Mouse (Mus musculus) activated CD4-positive, CD25-positive, alpha-beta regulatory T cell, adult 4 months (primary cell): Measurements from ENCODE around the gene Nap1l2. TPM values are rescaled to one million over a fixed set of nuclear protein-coding genes. Genes with fewer than 3 reads are reported as not detected.

ENCODE experiments used
- ATAC-seq: one replicate; pipeline ENCODE4 v1.8.0; 2017
- polyA plus RNA-seq, 2 experiments: library from polyadenylated mRNA; unstranded; fragments of 100-300 nt; shearing (Covaris generic); gene quantifications; one replicate each; pipeline ENCODE4 v1.2.1; 2017

Nap1l2 gene
- polyA plus RNA-seq, result not detected

DNA sequence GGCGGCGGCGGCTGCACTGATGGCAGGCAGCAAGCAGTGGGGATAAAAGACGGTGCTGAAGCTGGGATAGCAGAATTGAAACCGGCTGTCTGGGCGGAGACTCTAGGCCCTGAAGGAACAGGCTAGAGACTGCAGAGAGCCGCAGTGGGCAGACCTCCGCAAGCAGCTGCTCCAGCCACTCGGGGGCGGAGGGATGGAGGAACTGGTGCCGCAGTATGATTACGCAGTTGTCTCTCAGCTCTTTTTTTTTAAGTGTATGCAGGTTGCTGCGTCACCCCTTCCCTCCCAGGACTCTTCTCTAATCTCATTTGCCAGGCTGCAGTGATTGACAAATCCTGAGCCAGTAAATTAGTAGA is at the start of gene Nap1l2:
TSS of gene Nap1l2 (minus strand) at position 210 of the 356 bp plus-strand sequence.
- no peak for ATAC-seq

DNA sequence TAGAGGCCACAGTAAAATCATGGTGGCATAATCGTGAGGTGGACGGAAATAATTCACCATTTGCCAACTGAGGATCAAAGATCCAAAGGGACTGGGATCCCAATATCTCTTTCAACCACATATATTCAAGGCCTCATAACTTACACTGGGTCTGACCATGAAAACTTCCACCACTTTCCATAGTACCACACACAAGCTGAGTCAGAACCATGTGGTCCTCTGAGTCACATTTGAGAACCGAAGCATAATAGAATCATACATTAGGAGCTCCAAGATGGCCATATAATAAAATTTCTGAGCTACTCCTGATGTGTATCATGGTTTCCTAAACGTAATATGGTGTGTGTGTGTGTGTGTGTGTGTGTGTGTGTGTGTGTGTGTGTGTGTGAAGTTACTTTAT is 28.8 kb upstream of the Nap1l2 start:
- ATAC-seq, result no peak

DNA sequence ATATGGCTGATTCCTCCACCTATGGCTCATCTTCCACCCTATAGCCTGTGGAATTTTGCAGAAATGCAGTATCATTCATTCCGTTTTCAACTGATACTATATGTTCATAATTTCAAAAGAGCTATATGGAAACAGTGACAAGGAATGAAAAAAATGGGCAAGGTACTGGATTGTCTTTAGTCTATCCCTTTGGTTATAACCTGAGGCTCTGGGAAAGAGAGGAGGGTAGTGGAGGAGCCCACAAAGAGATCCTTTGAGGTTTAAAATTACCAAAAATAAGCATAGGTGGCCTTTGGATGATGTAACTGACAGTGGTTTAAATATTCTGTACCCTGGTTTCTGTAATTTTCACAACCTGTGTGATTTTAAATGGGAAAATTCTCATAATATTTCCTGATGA is 389 bp upstream of the Nap1l2 start:
- no peak for ATAC-seq

DNA sequence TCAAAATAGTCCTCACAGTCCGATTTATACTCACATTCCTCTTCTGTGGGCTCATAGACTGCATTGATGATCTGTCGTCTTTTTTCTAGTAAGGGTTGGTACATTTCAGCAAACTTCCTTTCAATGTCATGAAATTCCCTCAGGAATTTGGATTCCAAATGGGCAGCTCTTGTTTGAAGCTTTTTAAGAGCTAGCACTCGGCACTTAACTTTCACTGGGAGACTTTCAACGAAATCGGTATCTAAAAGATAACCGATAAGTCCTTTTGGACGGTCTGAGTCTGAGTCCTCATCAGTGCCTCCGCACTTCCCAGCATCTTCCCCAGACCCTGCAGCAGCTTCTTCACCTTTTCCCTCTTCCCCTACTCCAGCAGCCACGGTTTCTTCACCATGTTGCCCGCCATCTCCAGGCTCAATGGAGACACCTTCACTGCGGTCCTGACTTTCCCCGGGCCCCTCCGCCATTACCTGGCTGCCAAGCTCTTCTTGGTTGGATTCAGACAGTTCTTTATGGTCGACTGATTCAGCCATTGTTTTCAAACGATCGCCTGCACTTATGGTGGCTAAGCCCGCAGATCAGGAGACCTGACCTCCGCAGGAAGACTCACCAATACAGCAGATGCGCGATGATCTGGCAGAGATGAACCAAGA is 534 bp downstream of the Nap1l2 start:
- ATAC-seq, result no peak

DNA sequence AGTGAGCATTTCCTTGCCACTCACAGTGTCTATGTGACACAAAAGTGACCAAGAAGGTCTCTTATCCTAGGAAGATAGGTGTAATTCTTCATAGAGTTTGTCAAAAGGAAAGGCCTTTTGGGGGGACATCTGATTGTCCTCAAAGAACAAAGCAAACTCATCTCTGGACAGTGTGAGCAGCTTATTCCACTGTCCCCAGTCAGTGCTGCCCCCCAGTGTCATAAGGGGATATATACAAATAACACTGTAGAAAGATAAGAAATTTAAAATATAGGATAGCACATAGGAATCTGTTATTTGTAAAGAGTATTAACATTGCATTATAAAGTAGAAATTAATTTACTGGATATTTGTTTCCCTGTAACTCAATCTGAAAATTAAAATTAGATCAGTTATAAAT is 2.9 kb downstream of the Nap1l2 start:
- ATAC-seq, result no peak

DNA sequence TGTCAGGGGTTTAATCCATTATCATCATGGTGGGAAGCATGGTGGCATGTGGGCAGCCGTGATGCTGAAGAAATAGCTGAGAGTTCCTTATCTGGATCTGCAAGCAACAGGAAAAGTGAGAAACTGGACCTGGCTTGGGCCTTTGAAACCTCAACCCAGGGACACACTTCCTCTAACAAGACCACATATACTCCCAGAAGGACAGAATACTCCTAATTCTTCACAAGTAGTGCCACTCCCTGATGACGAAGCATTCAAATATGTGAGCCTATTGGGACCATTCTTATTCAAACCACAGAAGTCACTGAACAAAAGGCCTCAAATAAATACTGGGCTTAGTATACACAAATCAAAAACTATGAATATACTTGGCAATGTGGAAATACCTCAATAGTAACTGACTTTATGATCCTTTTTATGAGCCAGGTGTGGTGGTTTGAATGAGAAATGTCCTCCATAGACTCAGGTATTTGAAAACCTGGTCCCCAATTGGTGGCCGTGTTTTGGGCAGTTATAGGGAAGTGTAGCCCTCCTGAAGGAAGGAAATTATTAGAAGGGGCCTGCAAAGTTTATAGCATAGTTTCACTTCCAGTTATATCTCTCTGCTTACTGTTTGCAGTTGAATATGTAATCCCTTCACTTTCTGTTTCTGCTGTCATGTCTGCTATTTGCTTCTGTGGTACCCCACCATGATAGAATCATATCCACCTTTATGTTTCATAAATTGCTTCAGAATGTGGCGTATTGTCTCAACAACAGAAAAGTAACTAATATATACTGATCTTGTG is 6.5 kb downstream of the Nap1l2 start:
- no peak for ATAC-seq

DNA sequence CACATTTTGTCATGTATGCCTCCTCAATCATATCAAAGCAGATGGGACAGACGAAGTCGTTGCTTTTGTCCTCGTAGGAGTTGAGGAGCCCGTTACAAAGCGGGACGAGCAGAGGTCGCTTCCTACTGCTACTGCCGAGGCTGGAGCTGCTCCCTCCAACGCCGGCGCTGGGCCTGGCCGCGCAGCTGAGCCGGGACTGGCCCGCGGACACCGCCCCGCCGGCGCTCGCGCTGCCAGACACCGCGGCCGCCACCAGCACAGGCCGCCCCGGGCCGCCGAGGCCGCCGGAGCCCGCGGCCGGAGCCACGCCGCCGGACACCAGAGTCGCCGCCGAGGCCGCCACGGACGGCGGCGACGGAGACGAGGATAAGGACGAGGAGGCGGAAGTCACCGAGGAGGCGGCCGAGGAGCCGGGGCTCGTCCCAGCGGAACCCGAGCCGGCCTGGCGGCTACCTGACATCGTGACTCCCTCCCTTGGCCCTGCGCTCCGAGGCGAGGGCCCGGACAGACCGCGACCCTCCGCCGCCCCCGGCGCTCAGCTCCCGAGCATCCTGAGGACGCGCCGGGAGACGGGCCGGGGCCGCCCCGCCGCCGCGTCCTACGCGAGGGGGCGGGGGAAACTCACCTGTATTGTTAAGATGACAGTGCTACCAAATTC is 21.4 kb downstream of the Nap1l2 start:
- ATAC-seq, result peak; percentile 65

DNA sequence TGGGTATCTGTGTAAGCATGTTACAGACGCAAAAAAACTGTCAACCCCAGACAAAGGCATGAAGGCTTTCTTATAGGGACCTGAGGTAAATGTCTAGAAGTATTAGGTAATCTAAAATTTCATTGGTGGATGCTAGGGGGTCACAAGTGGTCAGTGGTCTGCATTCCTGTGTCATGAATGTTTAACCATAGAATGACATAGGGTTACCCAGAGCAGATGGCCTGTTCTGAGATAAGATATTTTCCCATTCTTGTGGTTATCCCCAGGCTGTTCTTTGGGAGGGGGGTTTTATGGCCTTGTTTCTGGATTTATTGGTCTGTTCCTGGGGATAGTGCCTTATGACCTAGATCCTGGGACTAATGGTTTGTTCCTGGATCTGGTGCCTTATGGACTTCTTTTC is 30.3 kb downstream of the Nap1l2 start:
- no peak for ATAC-seq

DNA sequence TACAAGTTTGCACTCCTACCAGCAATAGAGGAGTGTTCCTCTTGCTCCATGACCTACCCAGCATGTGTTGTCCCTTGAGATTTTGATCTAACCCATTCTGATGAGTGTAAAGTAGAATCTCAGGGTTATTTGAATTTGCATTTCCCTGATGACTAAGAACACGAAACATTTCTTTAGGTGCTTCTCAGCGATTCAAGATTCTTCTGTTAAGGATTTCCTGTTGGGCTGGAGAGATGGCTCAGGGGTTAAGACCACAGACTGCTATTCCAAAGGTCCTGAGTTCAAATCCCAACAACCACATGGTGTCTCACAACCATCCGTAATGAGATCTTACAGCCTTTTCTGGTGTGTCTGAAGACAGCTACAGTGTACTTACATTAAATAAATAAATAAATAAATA is 47.9 kb downstream of the Nap1l2 start:
- ATAC-seq, result no peak

Other genes starting within 250 kb of the Nap1l2 start
- gene Cdx4, start 134.8 kb upstream of the Nap1l2 start, polyA plus RNA-seq, result not detected
- gene Chic1, start 169.8 kb upstream of the Nap1l2 start, polyA plus RNA-seq, result 1 to 10 TPM; 2.4 to 3.4 TPM
- gene Tsx, start 227.8 kb upstream of the Nap1l2 start, polyA plus RNA-seq, result under 1 TPM in 1 of 2 experiments, not detected in 1; 0.42 TPM
- not detected for gene Gm26992, start 235.4 kb upstream of the Nap1l2 start, polyA plus RNA-seq